Mouse (Mus musculus) ES-Bruce4 (cell line): ENCODE data around the gene Zfp113. TPM values are rescaled to one million over a fixed set of nuclear protein-coding genes. Genes with fewer than 3 reads are reported as not detected.

ENCODE experiments used
- H3K27ac ChIP-seq: 2 replicates; pipeline ENCODE4 v1.5.1; 2012; ENCODE audit warnings: low read length, inconsistent platforms; ENCODE audit not compliant: insufficient read depth
- H3K27me3 ChIP-seq: 2 replicates; pipeline ENCODE4 v1.6.1; 2012; ENCODE audit warnings: mild to moderate bottlenecking, low read length, inconsistent platforms; ENCODE audit not compliant: control insufficient read depth, poor library complexity, insufficient read depth, severe bottlenecking
- H3K36me3 ChIP-seq: 2 replicates; pipeline ENCODE4 v1.6.1; 2012; ENCODE audit warnings: inconsistent platforms, mild to moderate bottlenecking, low read length, moderate library complexity; ENCODE audit not compliant: control insufficient read depth, poor library complexity, insufficient read depth, severe bottlenecking
- H3K4me1 ChIP-seq: one replicate; pipeline ENCODE4 v1.8.1; 2011; ENCODE audit warnings: low read length; ENCODE audit not compliant: control insufficient read depth, insufficient read depth
- H3K4me3 ChIP-seq: 2 replicates; pipeline ENCODE4 v1.5.1; 2011; ENCODE audit warnings: low read depth, mild to moderate bottlenecking, low read length
- H3K9ac ChIP-seq: 2 replicates; pipeline ENCODE4 v1.6.1; 2012; ENCODE audit warnings: low read depth, mild to moderate bottlenecking, inconsistent platforms; ENCODE audit not compliant: poor library complexity, severe bottlenecking
- H3K9me3 ChIP-seq: replicated peaks from 2 replicates; pipeline ENCODE4 v1.6.1; 2012; ENCODE audit warnings: mild to moderate bottlenecking, low read length, inconsistent platforms; ENCODE audit not compliant: control insufficient read depth, poor library complexity, insufficient read depth, severe bottlenecking
- CTCF ChIP-seq: IDR thresholded peaks from one replicate; pipeline ENCODE4 v1.8.1; 2011; ENCODE audit warnings: low read depth, low read length
- EP300 ChIP-seq: IDR thresholded peaks from 2 replicates; pipeline ENCODE4 v1.6.1; 2011; ENCODE audit warnings: low read depth, low read length; ENCODE audit not compliant: insufficient read depth
- POLR2A ChIP-seq: IDR thresholded peaks from one replicate; pipeline ENCODE4 v1.8.1; 2011; ENCODE audit warnings: low read length; ENCODE audit not compliant: insufficient read depth
- polyA plus RNA-seq: library from polyadenylated mRNA; stranded (reverse); fragments of >200 nt; gene quantifications from 2 replicates; pipeline ENCODE4 v1.2.4, GENCODE M21; 2011; ENCODE audit warnings: low read depth; ENCODE audit not compliant: missing spikeins, insufficient read depth, insufficient read length

Gene Zfp113
- 10.0 and 12.4 TPM in 2 replicates for polyA plus RNA-seq

GRCm38 (mm10) chr5:138155443-138155976 is at the start of gene Zfp113:
Zfp113 (minus strand) TSS chr5:138155744.
- TF ChIP-seq CTCF (peak; percentile 97), EP300 (peak; percentile 40; the same call in 1 of the 2 replicates), POLR2A (peak; percentile 34)
- Histone ChIP-seq H3K27ac (no peak within 1 kb of the TSS), H3K36me3 (no peaks in the 10 kb centered on the region; the same call in 1 of the 2 replicates), H3K9ac (peak within 1 kb of the TSS; percentile 35), H3K27me3 (no peaks in the 10 kb centered on the region), H3K4me3 (peak within 1 kb of the TSS; percentile 85), H3K4me1 (no peaks in the 10 kb centered on the region), H3K9me3 (no peaks in the 10 kb centered on the region)

- Histone ChIP-seq H3K4me3 (no peak overlapping the region), H3K27ac (no peak overlapping the region), H3K27me3 (no peaks in the 10 kb centered on the region), H3K9me3 (peaks cover 14% of the 10 kb centered on the region), H3K4me1 (no peaks in the 10 kb centered on the region), H3K9ac (no peak overlapping the region), H3K36me3 (no peaks in the 10 kb centered on the region)
- TF ChIP-seq POLR2A, result no peak
- TF ChIP-seq EP300, result no peak
These were observed 46.5 kb upstream of the Zfp113 start for GRCm38 (mm10) chr5:138202086-138202485.

- no peak overlapping the region for H3K9ac ChIP-seq
- H3K36me3 ChIP-seq, result no peaks in the 10 kb centered on the region
- H3K9me3 ChIP-seq, result peaks cover 8% of the 10 kb centered on the region
- H3K4me3 ChIP-seq, result no peak overlapping the region
- no peaks in the 10 kb centered on the region for H3K27me3 ChIP-seq
- peak; percentile 32 for TF ChIP-seq CTCF
- TF ChIP-seq POLR2A, result no peak
- no peak for TF ChIP-seq EP300
- H3K27ac ChIP-seq, result no peak overlapping the region
- no peaks in the 10 kb centered on the region for H3K4me1 ChIP-seq
These were observed 44.0 kb upstream of the Zfp113 start for GRCm38 (mm10) chr5:138199576-138199975.

- no peak overlapping the region for H3K27ac ChIP-seq
- peak overlapping the region; percentile 63; the same call in 1 of the 2 replicates for H3K9ac ChIP-seq
- TF ChIP-seq CTCF, result no peak
- TF ChIP-seq POLR2A, result no peak
- no peak for TF ChIP-seq EP300
- no peak overlapping the region for H3K4me3 ChIP-seq
- no peaks in the 10 kb centered on the region for H3K36me3 ChIP-seq
- H3K4me1 ChIP-seq, result no peaks in the 10 kb centered on the region
- H3K27me3 ChIP-seq, result no peaks in the 10 kb centered on the region
- H3K9me3 ChIP-seq, result no peaks in the 10 kb centered on the region
These were observed 39.9 kb upstream of the Zfp113 start for GRCm38 (mm10) chr5:138195463-138195862.

- H3K4me3 ChIP-seq, result peak overlapping the region; percentile 74
- H3K4me1 ChIP-seq, result no peaks in the 10 kb centered on the region
- TF ChIP-seq CTCF (no peak), EP300 (no peak), POLR2A (no peak)
These were observed 39.3 kb upstream of the Zfp113 start for GRCm38 (mm10) chr5:138194755-138195345.

More at GRCm38 (mm10) chr5:138194755-138195345, 39.3 kb upstream of the Zfp113 start:
- Histone ChIP-seq H3K9ac (peak overlapping the region; percentile 63), H3K9me3 (no peaks in the 10 kb centered on the region), H3K36me3 (no peaks in the 10 kb centered on the region), H3K27ac (no peak overlapping the region), H3K27me3 (no peaks in the 10 kb centered on the region)
